Mouse (Mus musculus): Measurements from ENCODE around the gene Tmem239. TPM values are rescaled to one million over a fixed set of nuclear protein-coding genes. Genes with fewer than 3 reads are reported as not detected.
A peak's percentile ranks its signal among the peaks of the same experiment; 100 is the strongest.

Tmem239 gene
- total RNA-seq, 2 experiments from 2014 or later: not detected

- intact Hi-C loops (cut with DNase I): loop anchor here (5.0 kb wide), 1 partner anchor 73 kb away; no protein-coding TSS in a partner anchor
- DNase-seq (ENCODE audit: low spot score): no peak
Measured at GRCm38 (mm10) chr2:130449021-130449793, 42.9 kb downstream of the Tmem239 start.

GRCm38 (mm10) chr2:130449794-130450433, 43.6 kb downstream of the Tmem239 start, which contains the start of gene Ptpra:
Gene Ptpra (plus strand): TSS chr2:130450278.
- peak; percentile 86 for DNase-seq (ENCODE audit: low spot score)
- intact Hi-C loops (cut with DNase I): loop anchor here (2.0 to 5.0 kb wide), 3 partner anchors 25 to 72 kb away; partner anchors contain the start of genes Pced1a and Vps16

- intact Hi-C loops (cut with DNase I): loop anchor here (2.0 to 5.0 kb wide), 2 partner anchors 26 to 47 kb away; partner anchors contain the start of genes Pced1a and Vps16
- DNase-seq (ENCODE audit: low spot score): peak; percentile 71
Measured at GRCm38 (mm10) chr2:130450434-130450796, 44.1 kb downstream of the Tmem239 start.

GRCm38 (mm10) chr2:130451086-130451726, 44.9 kb downstream of the Tmem239 start:
- intact Hi-C loops (cut with DNase I): loop anchor here (2.0 to 5.0 kb wide), 2 partner anchors 26 to 46 kb away; partner anchors contain the start of genes Pced1a and Vps16
- DNase-seq (ENCODE audit: low spot score): no peak

- intact Hi-C loops (cut with DNase I): loop anchor here (2.0 to 5.0 kb wide), 2 partner anchors 27 to 46 kb away; partner anchors contain the start of genes Pced1a and Vps16
- no peak for DNase-seq (ENCODE audit: low spot score)
Measured at GRCm38 (mm10) chr2:130451727-130452090, 45.4 kb downstream of the Tmem239 start.

- intact Hi-C loops (cut with DNase I): loop anchor here (5.0 kb wide), 1 partner anchor 45 kb away; no protein-coding TSS in a partner anchor
- DNase-seq (ENCODE audit: low spot score): no peak
Measured at GRCm38 (mm10) chr2:130452266-130452665, 46.0 kb downstream of the Tmem239 start.

- intact Hi-C loops (cut with DNase I): loop anchor here (5.0 kb wide), 1 partner anchor 44 kb away; no protein-coding TSS in a partner anchor
- no peak for DNase-seq (ENCODE audit: low spot score)
Measured at GRCm38 (mm10) chr2:130453421-130453820, 47.1 kb downstream of the Tmem239 start.

DNA sequence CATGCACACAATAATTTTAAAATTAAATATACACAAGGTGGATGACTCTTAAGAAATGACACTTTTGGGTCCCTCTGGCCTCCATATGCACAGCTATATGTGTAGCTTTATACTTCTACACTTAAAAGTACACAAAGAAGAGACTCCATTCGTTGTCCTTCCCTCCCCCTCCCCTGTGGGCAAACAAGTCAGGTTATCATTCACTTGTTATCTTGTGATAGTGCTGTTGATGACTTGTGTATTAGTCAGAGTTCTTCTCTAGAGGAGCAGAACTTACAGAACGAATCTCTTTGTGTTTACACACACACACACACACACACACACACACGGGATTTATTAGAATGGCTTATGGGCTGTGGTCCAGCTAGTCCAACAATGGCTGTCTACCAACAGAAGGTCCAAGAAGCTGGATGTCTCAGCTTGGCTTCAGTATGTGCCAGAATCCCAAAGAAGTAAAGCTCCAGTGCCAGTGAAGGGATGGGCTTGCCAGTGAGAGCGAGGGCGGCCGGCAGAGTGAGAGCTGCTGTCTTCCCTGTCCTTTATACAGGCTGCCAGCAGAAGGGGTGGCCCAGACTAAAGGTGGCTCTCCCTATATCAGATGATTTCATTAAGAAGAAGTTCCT, 48.6 kb downstream of the Tmem239 start:
- intact Hi-C loops (cut with DNase I): loop anchor here (5.0 kb wide), 1 partner anchor 42 kb away; no protein-coding TSS in a partner anchor
- no peak for DNase-seq (ENCODE audit: low spot score)

Other genes starting within 250 kb of the Tmem239 start
- 100 to 1,000 TPM; 145 to 146 TPM for gene Snrpb, start 227.1 kb upstream of the Tmem239 start, total RNA-seq (2021)
- not detected for gene Tmc2, start 211.3 kb upstream of the Tmem239 start, total RNA-seq (2021)
- 10 to 100 TPM; 32.2 to 35.8 TPM for gene Nop56, start 132.0 kb upstream of the Tmem239 start, total RNA-seq (2021)
- 100 to 1,000 TPM; 763 to 771 TPM for gene Idh3b, start 121.9 kb upstream of the Tmem239 start, total RNA-seq (2021)
- under 1 TPM; 0.31 to 0.45 TPM for gene Ebf4, start 111.3 kb upstream of the Tmem239 start, total RNA-seq (2021)
- gene Cpxm1, start 8.9 kb upstream of the Tmem239 start, total RNA-seq (2021): 1 to 10 TPM; 3.9 to 4.2 TPM
- gene Gm28372, start 1.2 kb upstream of the Tmem239 start, total RNA-seq (2021): not detected
- not detected for gene 1700020A23Rik, start 1.2 kb upstream of the Tmem239 start, total RNA-seq (2021)
- 10 to 100 TPM; 21.9 to 26.6 TPM for gene Vps16, start 17.9 kb downstream of the Tmem239 start, total RNA-seq (2021)
- gene Pced1a, start 18.2 kb downstream of the Tmem239 start, total RNA-seq (2021): 1 to 10 TPM; 5.2 to 5.4 TPM
- 10 to 100 TPM; 47.4 to 51.4 TPM for gene Ptpra, start 43.8 kb downstream of the Tmem239 start, total RNA-seq (2021)
- gene Mrps26, start 157.3 kb downstream of the Tmem239 start, total RNA-seq (2021): 10 to 100 TPM; 73.0 to 73.7 TPM
- gene Oxt, start 169.7 kb downstream of the Tmem239 start, total RNA-seq (2021): not detected
- gene Avp, start 176.1 kb downstream of the Tmem239 start, total RNA-seq (2021): 1 to 10 TPM; 2.1 to 2.7 TPM
- gene Fastkd5, start 223.5 kb downstream of the Tmem239 start, total RNA-seq (2021): 1 to 10 TPM; 7.7 to 8.5 TPM
- 1 to 10 TPM; 4.0 to 4.2 TPM for gene Ubox5, start 223.6 kb downstream of the Tmem239 start, total RNA-seq (2021)
- gene Lzts3, start 236.3 kb downstream of the Tmem239 start, total RNA-seq (2021): 1 to 10 TPM; 4.0 to 4.2 TPM

Measured in heart, postnatal 25 days (tissue).